Mouse (Mus musculus): ENCODE measurements at regions not wholly inside any gene's neighbourhood (a gene's known extent, or its start where the extent isn't known, plus 50 kb on each side); places are given as distances from the start of the nearest gene placed in this dataset.
"Not testable (repeated sequence)": the region's sequence is repeated elsewhere in the genome, so short reads cannot be mapped to it uniquely, and the experiment has no call there.

DNA sequence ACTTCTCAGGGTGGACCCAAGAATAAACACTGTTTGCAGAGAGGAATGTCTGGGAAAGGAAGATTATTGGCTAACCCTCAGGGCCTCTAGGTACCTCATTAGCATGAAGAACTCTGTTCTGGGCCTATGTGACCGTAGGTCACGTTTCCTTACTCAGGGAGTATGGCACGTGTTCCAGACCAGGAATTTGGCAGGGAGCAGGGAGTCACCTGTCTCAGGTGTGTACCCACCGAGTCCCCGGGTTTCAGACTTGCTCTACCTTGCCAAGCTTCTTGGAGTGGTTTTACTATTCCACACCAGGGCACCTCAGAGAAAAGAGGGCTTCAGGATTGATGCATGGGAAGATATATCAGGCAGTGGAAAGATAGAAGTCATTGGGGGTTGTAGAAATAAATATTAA, 169.6 kb upstream of the Peli2 start:
- Histone ChIP-seq H3K27ac (ENCODE audit: insufficient read depth, low read depth, low read length) (no peak overlapping the region; the same call in 1 of the 2 replicates), H3K27me3 (replicated peaks; ENCODE audit: control insufficient read depth, insufficient read depth, low read length) (no peaks in the 10 kb centered on the region), H3K4me1 (ENCODE audit: control insufficient read depth, insufficient read depth, low read length) (no peaks in the 10 kb centered on the region; the same call in 1 of the 2 replicates), H3K4me3 (ENCODE audit: insufficient read depth, low read depth, low read length) (no peak overlapping the region), H3K36me3 (ENCODE audit: control insufficient read depth, insufficient read depth, low read length) (no peaks in the 10 kb centered on the region)
- TF ChIP-seq POLR2A (IDR thresholded peaks at IDR 0.05; ENCODE audit: low read depth, low read length) (no peak), CTCF (conservative IDR thresholded peaks at IDR 0.05; ENCODE audit: insufficient read depth, insufficient read length, low read depth, low read length) (no peak)
- 57% methylated on average over 5 of the region's 5 CpGs for WGBS
- peak; percentile 71 for DNase-seq

DNA sequence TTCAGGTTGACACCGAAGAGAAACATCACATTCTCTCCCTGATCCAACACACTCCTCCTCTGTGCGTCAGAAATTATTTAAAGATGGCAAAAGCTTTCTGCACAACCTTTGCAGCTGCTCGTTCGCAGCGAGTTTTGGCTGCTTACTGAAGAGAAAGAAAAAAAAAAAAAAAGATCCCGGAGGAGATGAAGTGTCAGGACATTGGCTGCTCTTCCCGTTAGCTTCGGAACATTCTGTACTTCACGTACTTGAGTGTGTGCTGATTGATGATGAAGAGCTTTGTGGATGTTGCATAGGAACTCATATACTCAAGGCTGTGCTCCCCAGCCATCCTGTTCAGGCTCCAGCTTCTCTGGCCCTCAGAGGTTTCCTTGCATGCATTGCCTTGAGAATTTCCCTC, 162.5 kb upstream of the Peli2 start:
- no peak for TF ChIP-seq POLR2A (IDR thresholded peaks at IDR 0.05; ENCODE audit: low read depth, low read length)
- TF ChIP-seq CTCF (conservative IDR thresholded peaks at IDR 0.05; ENCODE audit: insufficient read depth, insufficient read length, low read depth, low read length) = no peak
- Histone ChIP-seq H3K27me3 (replicated peaks; ENCODE audit: control insufficient read depth, insufficient read depth, low read length) (no peaks in the 10 kb centered on the region), H3K4me1 (ENCODE audit: control insufficient read depth, insufficient read depth, low read length) (no peaks in the 10 kb centered on the region), H3K27ac (ENCODE audit: insufficient read depth, low read depth, low read length) (no peak overlapping the region), H3K4me3 (ENCODE audit: insufficient read depth, low read depth, low read length) (no peak overlapping the region), H3K36me3 (ENCODE audit: control insufficient read depth, insufficient read depth, low read length) (no peaks in the 10 kb centered on the region)
- WGBS = 76% methylated on average over 9 of the region's 9 CpGs
- peak; percentile 25 for DNase-seq

DNA sequence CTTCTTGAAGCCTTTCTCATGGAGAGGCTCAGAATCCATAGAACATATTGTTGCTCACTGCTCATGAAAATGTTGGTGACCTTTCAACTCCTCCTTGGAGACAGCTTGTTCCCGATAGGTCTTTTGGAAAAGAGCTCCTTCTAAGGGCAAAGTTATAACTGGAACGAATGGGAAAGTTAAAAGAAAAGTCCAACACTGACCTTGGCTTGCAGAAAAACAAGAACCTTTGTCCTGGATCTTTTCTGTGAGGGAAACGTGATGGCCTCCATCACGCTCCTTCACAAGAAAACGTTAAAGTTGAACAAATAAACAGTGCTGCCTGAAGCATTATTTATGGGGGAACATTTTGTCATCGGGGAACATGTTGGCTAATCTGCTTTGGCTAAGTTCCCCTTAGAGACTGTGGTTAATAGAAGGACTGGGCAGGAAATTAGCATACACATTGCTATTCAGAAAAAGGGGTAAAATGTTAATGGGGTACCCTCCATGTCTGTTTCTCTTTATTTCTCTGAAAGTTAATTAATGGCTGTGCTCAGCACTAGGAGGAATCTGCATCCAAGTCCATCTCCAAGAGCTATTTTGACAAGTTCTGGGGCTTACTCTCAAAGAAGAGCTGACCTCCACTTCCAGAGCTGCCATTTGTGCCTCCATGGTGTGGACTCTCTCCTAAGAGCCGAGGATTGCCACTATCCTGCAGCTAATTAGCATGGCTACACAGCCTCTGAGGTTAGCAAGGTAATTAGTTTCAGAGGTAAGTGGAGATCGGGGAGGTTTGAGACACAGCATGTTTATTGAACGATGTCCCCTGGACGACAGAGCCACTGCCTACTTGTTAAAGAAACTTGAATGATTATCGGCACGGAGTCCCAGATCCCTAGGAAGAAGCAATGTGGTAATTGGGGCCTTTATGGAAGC, 161.0 kb upstream of the Peli2 start:
- no peaks in the 10 kb centered on the region for H3K4me1 ChIP-seq (ENCODE audit: control insufficient read depth, insufficient read depth, low read length)
- 36% methylated on average over 12 of the region's 12 CpGs for WGBS
- no peak for TF ChIP-seq POLR2A (IDR thresholded peaks at IDR 0.05; ENCODE audit: low read depth, low read length)
- no peak for TF ChIP-seq CTCF (conservative IDR thresholded peaks at IDR 0.05; ENCODE audit: insufficient read depth, insufficient read length, low read depth, low read length)
- no peaks in the 10 kb centered on the region for H3K36me3 ChIP-seq (ENCODE audit: control insufficient read depth, insufficient read depth, low read length)
- H3K27me3 ChIP-seq (replicated peaks; ENCODE audit: control insufficient read depth, insufficient read depth, low read length) = no peaks in the 10 kb centered on the region
- peak overlapping the region; percentile 16; the same call in 1 of the 2 replicates for H3K27ac ChIP-seq (ENCODE audit: insufficient read depth, low read depth, low read length)
- DNase-seq = peak; percentile 47
- no peak overlapping the region for H3K4me3 ChIP-seq (ENCODE audit: insufficient read depth, low read depth, low read length)

DNA sequence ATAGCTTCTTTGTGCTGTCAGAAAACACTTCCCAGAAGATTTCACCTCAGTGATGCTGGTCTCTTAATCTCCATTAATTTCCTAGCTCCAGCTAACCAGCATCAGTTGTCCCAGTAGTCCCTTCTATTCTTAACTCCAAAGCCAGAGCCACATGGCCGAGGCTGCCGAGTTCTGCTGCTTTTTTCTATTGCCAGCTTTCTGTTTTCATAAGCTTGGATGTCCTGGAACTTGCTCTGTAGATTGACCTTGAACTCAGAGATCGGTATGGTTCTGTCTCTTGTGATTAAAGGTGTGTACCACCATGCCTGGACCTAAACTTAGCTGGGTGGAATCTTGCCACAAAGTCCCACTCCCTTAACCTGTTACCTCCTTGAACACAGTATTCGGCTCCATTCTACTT, 155.8 kb upstream of the Peli2 start:
- 62% methylated on average over 4 of the region's 4 CpGs for WGBS
- H3K4me1 ChIP-seq (ENCODE audit: control insufficient read depth, insufficient read depth, low read length); H3K36me3 ChIP-seq (ENCODE audit: control insufficient read depth, insufficient read depth, low read length); H3K27me3 ChIP-seq (replicated peaks; ENCODE audit: control insufficient read depth, insufficient read depth, low read length); H3K4me3 ChIP-seq (ENCODE audit: insufficient read depth, low read depth, low read length); DNase-seq; H3K27ac ChIP-seq (ENCODE audit: insufficient read depth, low read depth, low read length): not testable (repeated sequence)

DNA sequence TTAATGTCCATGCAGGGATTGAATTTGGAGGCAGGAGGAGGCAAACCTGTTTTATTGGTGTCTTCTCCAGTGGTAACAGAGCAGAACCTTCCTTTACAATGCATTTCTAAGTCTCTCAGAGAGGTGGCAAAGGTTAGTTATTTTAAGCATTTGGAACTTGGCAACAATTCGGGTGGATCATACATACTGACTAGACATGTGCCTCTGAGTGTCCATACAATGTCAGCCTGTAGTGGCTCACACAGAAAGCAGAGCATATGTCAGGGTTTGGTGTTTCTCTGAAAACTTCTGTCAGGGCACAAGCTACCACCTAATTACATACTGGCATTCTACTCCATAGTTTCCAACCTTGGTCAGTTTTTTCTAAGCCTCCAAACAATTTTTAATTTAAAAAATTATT, 150.8 kb upstream of the Peli2 start:
- TF ChIP-seq CTCF (conservative IDR thresholded peaks at IDR 0.05; ENCODE audit: insufficient read depth, insufficient read length, low read depth, low read length) (no peak), POLR2A (IDR thresholded peaks at IDR 0.05; ENCODE audit: low read depth, low read length) (no peak)
- no peak for DNase-seq
- Histone ChIP-seq H3K4me3 (ENCODE audit: insufficient read depth, low read depth, low read length) (no peak overlapping the region), H3K36me3 (ENCODE audit: control insufficient read depth, insufficient read depth, low read length) (no peaks in the 10 kb centered on the region), H3K27ac (ENCODE audit: insufficient read depth, low read depth, low read length) (no peak overlapping the region), H3K27me3 (replicated peaks; ENCODE audit: control insufficient read depth, insufficient read depth, low read length) (no peaks in the 10 kb centered on the region), H3K4me1 (ENCODE audit: control insufficient read depth, insufficient read depth, low read length) (no peaks in the 10 kb centered on the region)
- 29% methylated on average over 1 of the region's 1 CpGs for WGBS

DNA sequence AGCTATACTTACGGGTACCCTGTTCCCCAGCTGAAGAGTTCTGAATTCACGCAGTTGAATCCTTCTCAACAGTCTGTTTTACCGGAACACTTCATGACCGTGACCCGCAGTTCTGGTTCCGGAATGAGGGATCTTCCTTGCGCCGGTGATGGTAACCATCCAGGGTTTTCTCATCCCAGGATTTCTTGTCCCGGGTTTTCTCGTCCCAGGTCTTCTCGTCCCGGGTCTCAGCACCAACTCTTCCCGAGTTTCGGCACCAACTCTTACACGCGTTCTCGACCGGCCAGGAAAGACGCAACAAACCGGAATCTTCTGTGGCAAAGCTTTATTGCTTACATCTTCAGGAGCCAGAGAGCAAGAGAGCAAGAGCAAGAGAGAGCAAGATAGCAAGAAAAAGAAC, 147.5 kb upstream of the Peli2 start:
- not testable (repeated sequence) for H3K4me3 ChIP-seq (ENCODE audit: insufficient read depth, low read depth, low read length); H3K4me1 ChIP-seq (ENCODE audit: control insufficient read depth, insufficient read depth, low read length); H3K27ac ChIP-seq (ENCODE audit: insufficient read depth, low read depth, low read length); H3K36me3 ChIP-seq (ENCODE audit: control insufficient read depth, insufficient read depth, low read length); H3K27me3 ChIP-seq (replicated peaks; ENCODE audit: control insufficient read depth, insufficient read depth, low read length); DNase-seq
- 97% methylated on average over 20 of the region's 20 CpGs for WGBS

DNA sequence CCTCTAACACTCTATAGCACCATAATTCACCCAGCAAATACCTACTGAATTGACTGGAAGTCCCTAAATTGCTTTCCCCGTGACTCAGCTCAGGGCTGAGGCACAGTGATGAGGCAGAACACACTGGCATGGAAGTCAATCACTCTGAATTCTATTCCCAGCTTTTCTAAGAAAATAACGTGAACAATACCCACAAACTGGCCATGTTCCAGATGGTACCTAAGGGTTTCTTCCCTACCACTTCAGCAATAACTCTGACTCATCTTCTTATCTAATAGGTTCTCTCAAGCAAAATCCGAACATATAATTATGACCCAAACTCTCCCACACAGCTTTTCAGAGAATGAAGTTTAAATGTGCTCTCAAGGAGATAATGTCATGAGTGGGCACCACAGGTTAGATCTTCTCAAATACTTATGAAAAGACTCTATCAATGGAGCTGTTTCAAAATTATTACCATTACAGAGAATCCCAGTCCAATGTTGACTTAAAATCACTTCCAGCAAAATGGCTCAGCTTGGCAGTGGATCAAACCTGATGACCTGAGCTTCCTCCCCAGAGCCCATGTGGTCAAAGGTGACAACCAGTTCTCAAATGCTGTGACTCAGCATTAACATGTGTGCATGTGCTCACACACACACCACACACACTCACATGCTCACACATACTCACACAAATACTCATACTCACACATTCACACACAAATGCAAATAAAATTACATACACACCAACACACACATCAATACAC, 137.5 kb upstream of the Peli2 start:
- 74% methylated on average over 3 of the region's 3 CpGs for WGBS
- TF ChIP-seq POLR2A (IDR thresholded peaks at IDR 0.05; ENCODE audit: low read depth, low read length) (no peak), CTCF (conservative IDR thresholded peaks at IDR 0.05; ENCODE audit: insufficient read depth, insufficient read length, low read depth, low read length) (no peak)
- Histone ChIP-seq H3K27ac (ENCODE audit: insufficient read depth, low read depth, low read length) (no peak overlapping the region), H3K4me1 (ENCODE audit: control insufficient read depth, insufficient read depth, low read length) (no peaks in the 10 kb centered on the region), H3K4me3 (ENCODE audit: insufficient read depth, low read depth, low read length) (no peak overlapping the region), H3K27me3 (replicated peaks; ENCODE audit: control insufficient read depth, insufficient read depth, low read length) (no peaks in the 10 kb centered on the region), H3K36me3 (ENCODE audit: control insufficient read depth, insufficient read depth, low read length) (no peaks in the 10 kb centered on the region)
- DNase-seq = peak; percentile 25
